Mouse (Mus musculus): ENCODE data around the gene Rorb. TPM values are rescaled to one million over a fixed set of nuclear protein-coding genes. Genes with fewer than 3 reads are reported as not detected.

Rorb gene
- polyA plus RNA-seq, 1 experiment from 2014 or later: 0.18 TPM

DNA sequence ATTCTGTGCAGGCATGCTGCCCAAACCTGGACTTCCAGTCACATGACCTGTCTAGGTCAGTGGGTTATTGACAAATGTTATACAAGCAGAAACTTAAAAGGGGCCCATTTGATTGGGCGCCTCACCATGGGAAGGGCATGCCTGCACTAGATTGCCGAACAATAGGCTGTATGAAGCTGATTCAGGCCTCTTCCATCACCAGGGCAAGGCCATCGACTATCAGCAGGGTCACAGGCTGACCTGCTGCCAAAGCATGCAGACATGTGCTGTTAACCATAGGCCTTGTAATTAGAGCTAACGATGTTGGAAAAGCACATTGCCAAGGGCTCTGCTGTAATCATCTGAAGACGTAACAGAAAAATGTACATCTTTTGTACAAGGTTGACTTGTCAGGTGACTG is 131.0 kb downstream of the Rorb start:
- H3K4me1 ChIP-seq (ENCODE audit: control insufficient read depth, insufficient read depth, low read length): no peaks in the 10 kb centered on the region
- no peak overlapping the region for H3K27ac ChIP-seq (ENCODE audit: low read depth, low read length)
- H3K27me3 ChIP-seq (ENCODE audit: control insufficient read depth, insufficient read depth, low read length): no peaks in the 10 kb centered on the region
- ATAC-seq (ENCODE audit: low FRiP score, low TSS enrichment): no peak
- 83% methylated on average over 5 of the region's 5 CpGs for WGBS
- no peak overlapping the region for H3K4me3 ChIP-seq (ENCODE audit: low read length)
- H3K9ac ChIP-seq (ENCODE audit: low read depth, low read length): no peak overlapping the region
- H3K36me3 ChIP-seq (ENCODE audit: control insufficient read depth, insufficient read depth, low read length): no peaks in the 10 kb centered on the region
- H3K4me2 ChIP-seq (replicated peaks; ENCODE audit: low read depth, low read length): no peak overlapping the region
- H3K9me3 ChIP-seq (ENCODE audit: control insufficient read depth, low read length): no peaks in the 10 kb centered on the region

DNA sequence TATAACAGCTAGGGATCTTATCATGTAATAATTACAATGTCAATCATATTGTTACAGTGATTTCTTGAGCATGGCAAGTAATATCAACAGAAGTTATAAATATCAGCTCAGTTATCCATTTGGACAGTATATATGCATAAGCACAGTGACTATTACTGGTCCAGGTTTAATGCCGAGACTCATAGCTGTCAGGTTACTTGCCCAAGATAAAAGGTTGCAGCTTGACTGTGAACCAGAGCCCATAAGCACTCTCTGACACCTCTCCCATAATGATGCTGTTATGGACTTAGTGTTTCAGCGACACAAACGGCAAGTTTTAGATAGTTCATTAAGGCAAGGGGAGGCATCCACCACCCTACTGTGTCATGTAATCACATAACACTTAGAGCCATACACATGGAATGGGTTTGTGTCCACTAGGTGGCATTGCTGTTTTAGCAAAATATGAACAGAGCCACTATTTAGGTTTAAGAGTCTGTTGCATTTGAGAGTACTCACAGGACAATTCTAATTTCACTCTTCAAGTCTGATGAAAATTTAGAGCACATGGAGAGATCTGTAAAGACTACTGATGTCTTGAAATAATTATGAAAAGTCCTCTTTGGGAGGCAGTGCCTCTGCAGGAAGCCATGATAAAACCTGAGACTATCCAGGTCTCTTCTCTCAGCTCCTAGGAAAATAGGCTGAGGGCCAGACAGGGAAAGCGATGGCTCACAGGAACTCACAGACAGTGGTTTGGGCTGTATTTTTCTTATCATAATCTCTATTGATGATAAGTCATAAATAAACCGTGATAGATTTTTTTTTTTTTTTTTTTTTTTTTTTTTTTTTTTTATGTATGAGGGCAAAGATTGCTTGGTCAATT is 136.0 kb downstream of the Rorb start:
- Histone ChIP-seq H3K4me1 (ENCODE audit: control insufficient read depth, insufficient read depth, low read length) (no peaks in the 10 kb centered on the region), H3K27me3 (ENCODE audit: control insufficient read depth, insufficient read depth, low read length) (no peaks in the 10 kb centered on the region), H3K9ac (ENCODE audit: low read depth, low read length) (no peak overlapping the region), H3K27ac (ENCODE audit: low read depth, low read length) (no peak overlapping the region), H3K4me2 (replicated peaks; ENCODE audit: low read depth, low read length) (no peak overlapping the region), H3K9me3 (ENCODE audit: control insufficient read depth, low read length) (no peaks in the 10 kb centered on the region), H3K4me3 (ENCODE audit: low read length) (no peak overlapping the region), H3K36me3 (ENCODE audit: control insufficient read depth, insufficient read depth, low read length) (no peaks in the 10 kb centered on the region)
- no peak for ATAC-seq (ENCODE audit: low FRiP score, low TSS enrichment)
- 66% methylated on average over 5 of the region's 5 CpGs for WGBS

DNA sequence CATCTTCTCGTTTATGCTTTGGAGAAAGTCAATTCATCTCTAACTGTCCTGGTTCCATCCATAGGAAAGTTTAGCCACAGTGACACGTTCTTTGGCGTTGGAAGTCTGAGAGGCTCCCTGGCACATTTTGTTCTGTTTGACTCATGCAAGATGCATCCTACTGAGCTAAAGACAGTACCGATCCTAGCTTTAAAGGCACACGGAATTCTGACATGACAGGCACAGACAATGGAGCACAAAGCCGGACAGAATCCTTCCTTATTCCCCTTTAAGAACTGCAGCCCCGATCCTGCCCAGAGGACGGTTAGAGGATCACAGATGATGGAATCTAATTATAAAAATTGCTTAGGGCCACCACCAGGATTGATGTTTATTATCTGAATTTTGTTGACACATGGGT is 141.6 kb downstream of the Rorb start:
- Histone ChIP-seq H3K27me3 (ENCODE audit: control insufficient read depth, insufficient read depth, low read length) (no peaks in the 10 kb centered on the region), H3K4me1 (ENCODE audit: control insufficient read depth, insufficient read depth, low read length) (no peaks in the 10 kb centered on the region), H3K27ac (ENCODE audit: low read depth, low read length) (no peak overlapping the region), H3K9me3 (ENCODE audit: control insufficient read depth, low read length) (no peaks in the 10 kb centered on the region), H3K9ac (ENCODE audit: low read depth, low read length) (no peak overlapping the region), H3K4me2 (replicated peaks; ENCODE audit: low read depth, low read length) (no peak overlapping the region), H3K36me3 (ENCODE audit: control insufficient read depth, insufficient read depth, low read length) (no peaks in the 10 kb centered on the region), H3K4me3 (ENCODE audit: low read length) (no peak overlapping the region)
- 82% methylated on average over 8 of the region's 8 CpGs for WGBS
- ATAC-seq (ENCODE audit: low FRiP score, low TSS enrichment): no peak

DNA sequence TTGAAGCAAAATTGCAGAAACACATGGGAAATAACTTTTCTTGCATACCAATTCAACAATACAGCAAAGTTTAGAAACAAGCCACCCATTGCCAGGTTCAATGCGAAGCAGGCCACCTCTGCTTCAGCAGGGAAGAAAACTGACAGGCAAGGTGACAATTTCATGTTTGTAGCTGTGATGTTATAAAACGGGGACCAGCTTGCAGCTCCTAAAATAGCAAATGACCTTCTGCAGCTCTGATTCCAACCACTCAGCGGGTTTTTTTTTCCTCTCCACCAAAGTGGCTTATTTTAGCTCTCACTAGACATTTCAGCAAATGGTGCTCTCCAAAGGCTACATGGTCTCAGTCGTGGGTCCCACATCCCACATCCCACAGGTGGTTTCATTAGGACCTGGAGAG is 143.7 kb downstream of the Rorb start:
- no peak for ATAC-seq (ENCODE audit: low FRiP score, low TSS enrichment)
- Histone ChIP-seq H3K4me2 (replicated peaks; ENCODE audit: low read depth, low read length) (no peak overlapping the region), H3K9ac (ENCODE audit: low read depth, low read length) (no peak overlapping the region), H3K9me3 (ENCODE audit: control insufficient read depth, low read length) (no peaks in the 10 kb centered on the region), H3K4me3 (ENCODE audit: low read length) (no peak overlapping the region), H3K27ac (ENCODE audit: low read depth, low read length) (no peak overlapping the region), H3K27me3 (ENCODE audit: control insufficient read depth, insufficient read depth, low read length) (no peaks in the 10 kb centered on the region), H3K4me1 (ENCODE audit: control insufficient read depth, insufficient read depth, low read length) (no peaks in the 10 kb centered on the region), H3K36me3 (ENCODE audit: control insufficient read depth, insufficient read depth, low read length) (no peaks in the 10 kb centered on the region)
- 76% methylated on average over 4 of the region's 4 CpGs for WGBS

DNA sequence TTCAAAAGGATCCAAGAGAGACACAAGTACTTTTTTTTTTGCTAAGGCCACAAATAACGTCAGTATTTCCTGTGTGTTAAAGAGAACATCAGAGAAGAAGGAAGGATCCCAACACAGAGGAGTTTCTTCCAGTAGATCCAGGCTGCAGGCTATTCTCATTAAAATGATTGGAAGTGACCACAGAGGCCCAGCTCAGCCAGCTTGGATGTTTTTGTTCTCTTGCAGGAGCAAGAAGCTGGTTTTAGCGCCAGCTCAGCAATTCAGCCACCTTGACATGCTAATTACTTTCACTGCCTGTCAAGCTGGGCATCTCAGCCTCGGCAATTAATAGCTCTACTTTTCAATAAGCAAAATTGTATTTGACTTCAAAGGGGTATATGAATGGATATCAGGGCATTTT is 151.1 kb downstream of the Rorb start:
- WGBS: 14% methylated on average over 3 of the region's 3 CpGs
- Histone ChIP-seq H3K4me3 (ENCODE audit: low read length) (no peak overlapping the region), H3K27me3 (ENCODE audit: control insufficient read depth, insufficient read depth, low read length) (no peaks in the 10 kb centered on the region), H3K27ac (ENCODE audit: low read depth, low read length) (no peak overlapping the region), H3K9me3 (ENCODE audit: control insufficient read depth, low read length) (no peaks in the 10 kb centered on the region), H3K4me1 (ENCODE audit: control insufficient read depth, insufficient read depth, low read length) (no peaks in the 10 kb centered on the region), H3K36me3 (ENCODE audit: control insufficient read depth, insufficient read depth, low read length) (no peaks in the 10 kb centered on the region), H3K9ac (ENCODE audit: low read depth, low read length) (no peak overlapping the region), H3K4me2 (replicated peaks; ENCODE audit: low read depth, low read length) (no peak overlapping the region)
- no peak for ATAC-seq (ENCODE audit: low FRiP score, low TSS enrichment)

DNA sequence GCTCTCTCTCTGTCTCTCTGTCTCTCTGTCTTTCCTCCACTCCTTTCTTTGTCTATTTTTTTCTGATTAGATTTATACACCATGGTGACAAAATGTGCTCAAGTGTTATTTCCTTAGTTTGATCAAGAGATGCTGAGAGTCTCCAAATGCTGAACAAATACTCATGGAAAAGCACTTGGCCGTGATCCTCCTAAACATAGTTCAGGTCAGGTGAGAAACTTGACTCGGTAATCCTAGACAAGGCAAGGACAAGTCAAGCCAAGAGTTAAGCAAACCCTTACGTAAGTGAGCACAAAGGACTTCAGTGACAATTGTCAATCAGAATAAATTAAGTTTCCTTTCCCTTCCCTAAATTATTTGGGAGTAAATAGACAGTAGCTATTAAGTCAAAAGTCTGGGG is 158.2 kb downstream of the Rorb start:
- Histone ChIP-seq H3K9me3 (ENCODE audit: control insufficient read depth, low read length) (no peaks in the 10 kb centered on the region), H3K36me3 (ENCODE audit: control insufficient read depth, insufficient read depth, low read length) (no peaks in the 10 kb centered on the region), H3K27me3 (ENCODE audit: control insufficient read depth, insufficient read depth, low read length) (no peaks in the 10 kb centered on the region), H3K4me3 (ENCODE audit: low read length) (no peak overlapping the region), H3K4me1 (ENCODE audit: control insufficient read depth, insufficient read depth, low read length) (no peaks in the 10 kb centered on the region), H3K9ac (ENCODE audit: low read depth, low read length) (no peak overlapping the region), H3K4me2 (replicated peaks; ENCODE audit: low read depth, low read length) (no peak overlapping the region), H3K27ac (ENCODE audit: low read depth, low read length) (no peak overlapping the region)
- 58% methylated on average over 3 of the region's 3 CpGs for WGBS
- no peak for ATAC-seq (ENCODE audit: low FRiP score, low TSS enrichment)

DNA sequence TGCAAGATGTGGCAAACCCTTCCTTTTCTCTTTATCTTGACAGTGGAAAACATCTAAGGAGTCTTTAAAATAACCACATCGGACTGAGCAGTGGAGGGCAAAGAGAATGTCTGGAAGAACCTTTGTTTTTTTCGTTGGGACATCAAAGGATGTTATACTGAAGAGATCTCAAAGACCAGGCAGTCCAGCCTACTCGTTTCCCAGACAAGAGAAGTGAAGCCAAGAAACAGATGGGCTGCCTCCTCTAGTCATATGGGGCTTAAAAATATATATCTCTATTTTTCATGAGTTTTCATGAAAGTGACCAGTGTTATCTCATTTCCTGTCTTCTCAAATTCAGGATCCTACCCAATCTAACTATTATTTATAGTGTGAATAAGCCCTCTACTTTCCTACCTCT is 163.8 kb downstream of the Rorb start:
- no peak for ATAC-seq (ENCODE audit: low FRiP score, low TSS enrichment)
- Histone ChIP-seq H3K27ac (ENCODE audit: low read depth, low read length) (no peak overlapping the region), H3K4me2 (replicated peaks; ENCODE audit: low read depth, low read length) (no peak overlapping the region), H3K4me3 (ENCODE audit: low read length) (no peak overlapping the region), H3K27me3 (ENCODE audit: control insufficient read depth, insufficient read depth, low read length) (no peaks in the 10 kb centered on the region), H3K9ac (ENCODE audit: low read depth, low read length) (no peak overlapping the region), H3K9me3 (ENCODE audit: control insufficient read depth, low read length) (no peaks in the 10 kb centered on the region), H3K36me3 (ENCODE audit: control insufficient read depth, insufficient read depth, low read length) (no peaks in the 10 kb centered on the region), H3K4me1 (ENCODE audit: control insufficient read depth, insufficient read depth, low read length) (no peaks in the 10 kb centered on the region)
- WGBS: 73% methylated on average over 3 of the region's 3 CpGs

DNA sequence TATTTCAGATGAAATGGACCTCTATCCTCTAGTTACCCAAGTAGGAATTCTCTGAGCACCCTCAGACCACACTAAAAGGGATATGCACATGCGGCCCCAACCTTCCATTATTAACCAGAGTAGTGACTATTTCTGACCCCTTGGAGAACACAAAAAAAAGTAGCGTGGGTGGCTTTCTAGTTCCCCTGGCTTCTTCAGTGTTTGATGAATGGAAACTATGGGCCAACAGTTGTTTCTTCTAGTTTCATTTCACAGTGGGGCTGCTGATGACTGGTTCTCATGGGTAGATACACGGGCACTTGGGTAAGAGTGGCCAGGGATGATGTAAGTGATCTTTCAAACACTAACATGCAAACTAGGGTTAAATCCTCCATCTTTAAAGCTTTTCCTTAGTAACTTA is 165.7 kb downstream of the Rorb start:
- Histone ChIP-seq H3K9me3 (ENCODE audit: control insufficient read depth, low read length) (no peaks in the 10 kb centered on the region), H3K27ac (ENCODE audit: low read depth, low read length) (no peak overlapping the region), H3K4me2 (replicated peaks; ENCODE audit: low read depth, low read length) (no peak overlapping the region), H3K27me3 (ENCODE audit: control insufficient read depth, insufficient read depth, low read length) (no peaks in the 10 kb centered on the region), H3K4me1 (ENCODE audit: control insufficient read depth, insufficient read depth, low read length) (no peaks in the 10 kb centered on the region), H3K36me3 (ENCODE audit: control insufficient read depth, insufficient read depth, low read length) (no peaks in the 10 kb centered on the region), H3K4me3 (ENCODE audit: low read length) (no peak overlapping the region), H3K9ac (ENCODE audit: low read depth, low read length) (no peak overlapping the region)
- WGBS: 91% methylated on average over 3 of the region's 3 CpGs
- ATAC-seq (ENCODE audit: low FRiP score, low TSS enrichment): no peak

DNA sequence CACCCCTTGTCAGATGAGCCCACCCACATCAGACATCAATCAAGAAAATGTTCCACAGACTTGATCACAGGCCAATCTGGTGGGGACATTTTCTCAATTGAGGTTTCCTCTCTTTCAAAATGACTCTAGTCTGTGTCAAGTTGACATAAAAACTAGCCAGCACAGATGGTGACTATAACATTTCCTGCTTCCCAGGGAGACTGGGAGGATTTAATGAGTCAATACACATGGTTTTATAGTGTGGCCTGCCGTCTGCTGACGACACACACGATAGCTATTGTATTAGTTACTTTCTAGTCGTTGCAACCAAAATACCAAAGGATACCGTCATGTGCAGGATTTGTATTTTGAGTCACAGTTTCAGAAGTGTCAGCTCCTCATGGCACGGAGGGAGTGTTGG is 169.6 kb downstream of the Rorb start:
- no peaks in the 10 kb centered on the region for H3K4me1 ChIP-seq (ENCODE audit: control insufficient read depth, insufficient read depth, low read length)
- no peak for ATAC-seq (ENCODE audit: low FRiP score, low TSS enrichment)
- H3K9me3 ChIP-seq (ENCODE audit: control insufficient read depth, low read length): no peaks in the 10 kb centered on the region
- no peak overlapping the region for H3K4me2 ChIP-seq (replicated peaks; ENCODE audit: low read depth, low read length)
- no peak overlapping the region for H3K4me3 ChIP-seq (ENCODE audit: low read length)
- no peak overlapping the region for H3K9ac ChIP-seq (ENCODE audit: low read depth, low read length)
- H3K27ac ChIP-seq (ENCODE audit: low read depth, low read length): no peak overlapping the region
- H3K27me3 ChIP-seq (ENCODE audit: control insufficient read depth, insufficient read depth, low read length): no peaks in the 10 kb centered on the region
- WGBS: 73% methylated on average over 6 of the region's 6 CpGs
- H3K36me3 ChIP-seq (ENCODE audit: control insufficient read depth, insufficient read depth, low read length): no peaks in the 10 kb centered on the region

Data from kidney, embryonic 14.5 days (tissue).